23 mouse cellular contexts compared by ENCODE assay signal in the genomic region with DNA sequence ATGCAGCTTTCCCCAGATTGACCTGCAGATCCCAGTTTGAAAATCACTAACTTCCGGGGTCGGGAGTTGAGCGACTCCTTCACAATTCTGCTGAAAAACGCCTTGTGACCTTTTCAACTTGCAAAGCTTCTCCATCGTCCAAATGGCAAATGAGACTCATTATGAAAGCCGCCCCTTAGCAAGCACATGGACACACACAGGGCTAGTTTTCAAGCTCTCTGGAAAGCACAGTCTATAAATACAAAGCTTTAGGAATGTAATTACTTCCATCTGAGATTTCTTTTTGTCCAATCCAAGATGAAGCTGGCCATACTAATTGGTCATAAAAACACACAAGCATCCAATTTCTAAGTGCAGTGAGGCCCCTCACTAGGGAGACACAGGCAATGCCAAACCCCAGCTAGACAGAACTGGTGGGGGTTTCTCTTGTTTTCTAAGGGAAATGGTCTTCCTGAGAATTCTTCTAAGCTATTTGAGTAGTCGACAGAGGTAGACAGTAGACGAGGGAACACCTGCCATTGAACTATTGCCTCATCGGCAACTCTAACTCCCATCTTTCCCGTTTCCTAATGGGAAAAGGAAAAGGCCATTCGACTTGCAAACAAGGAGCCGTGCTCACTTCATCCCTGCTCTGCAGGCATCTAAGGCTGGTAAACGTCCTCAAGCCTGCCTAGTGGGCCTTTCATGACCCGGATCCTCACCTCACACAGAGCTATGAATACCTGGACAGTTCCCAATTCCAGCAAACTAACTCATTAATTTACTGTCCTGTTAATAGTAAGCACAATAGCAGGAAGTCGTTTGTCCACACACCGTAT. TPM values are rescaled to one million over a fixed set of nuclear protein-coding genes. Genes with fewer than 3 reads are reported as not detected.
DNase-seq lines count a peak whose midpoint lies in the region; ATAC-seq and TF ChIP-seq lines count a peak whose summit lies in the region.
"Had no signal": no experiment of that assay in that cellular context is flagged by ENCODE, and none has a peak within 500 bp of the region (broad histone marks: within the 10 kb centered on the region; RNA-seq: fewer than 3 reads in every experiment).

No protein-coding gene starts in this region.

- H3K4me2 ChIP-seq in lung, embryonic 14.5 days: no peak overlapping the region
- H3K4me2 ChIP-seq: heart, embryonic 15.5 days; intestine, embryonic 15.5 days; stomach, embryonic 15.5 days had no signal

- H3K36me3 ChIP-seq in lung, embryonic 14.5 days (ENCODE audit: insufficient read depth): no peaks in the 10 kb centered on the region
- H3K36me3 ChIP-seq: heart, embryonic 15.5 days; hindbrain, embryonic 10.5 days; intestine, embryonic 15.5 days; midbrain, embryonic 10.5 days; stomach, embryonic 15.5 days had no signal

- intact Hi-C loops in left cerebral cortex, postnatal 14 days (cut with DNase I): no loop called here

- 74% methylated on average over 16 of the region's 16 CpGs for WGBS in lung, embryonic 14.5 days

- peak; percentile 40 for DNase-seq in embryo, embryonic 10.5 days (ENCODE audit: low spot score)
- DNase-seq in embryo, embryonic 10 days (ENCODE audit: low spot score): no peak
- peak; percentile 4 for DNase-seq in lung, embryonic 14.5 days
- no peak for DNase-seq in lung, postnatal 25 days (ENCODE audit: low spot score)
- peak; percentile 3 to 33 for DNase-seq in kidney, postnatal 25 days
- DNase-seq in left cerebral cortex, postnatal 14 days (ENCODE audit: low spot score in 2 of 2): no peak
- no peak for DNase-seq in layer of hippocampus, postnatal 10 days (ENCODE audit: low spot score in 2 of 2)
- no peak for DNase-seq in layer of hippocampus, adult 9-10 months (ENCODE audit: low spot score)
- DNase-seq: adrenal gland, postnatal 36 days; cerebellum, postnatal 10 days; layer of hippocampus, adult 9-11 months; lung, postnatal 36 days had no signal

- H3K27me3 ChIP-seq in lung, embryonic 14.5 days (ENCODE audit: insufficient read depth, low read length): no peaks in the 10 kb centered on the region
- H3K27me3 ChIP-seq: heart, embryonic 15.5 days; intestine, embryonic 15.5 days; stomach, embryonic 15.5 days had no signal

- no peak overlapping the region for H3K27ac ChIP-seq in lung, embryonic 14.5 days (ENCODE audit: low read depth)
- H3K27ac ChIP-seq: heart, embryonic 15.5 days; hindbrain, embryonic 10.5 days; intestine, embryonic 15.5 days; midbrain, embryonic 10.5 days; stomach, embryonic 15.5 days had no signal

- ATAC-seq in lung, embryonic 14.5 days (ENCODE audit: insufficient read depth): no peak
- ATAC-seq: intestine, embryonic 15.5 days had no signal

- H3K4me3 ChIP-seq in lung, embryonic 14.5 days (ENCODE audit: low read depth, low read length): no peak overlapping the region
- H3K4me3 ChIP-seq: erythroblast, embryonic 14.5 days; heart, embryonic 15.5 days; hindbrain, embryonic 10.5 days; intestine, embryonic 15.5 days; midbrain, embryonic 10.5 days; stomach, embryonic 15.5 days had no signal

- TF ChIP-seq CTCF in lung, embryonic 14.5 days (IDR thresholded peaks at IDR 0.05; ENCODE audit: low read depth): no peak

- H3K9me3 ChIP-seq in lung, embryonic 14.5 days (ENCODE audit: low read depth, low read length): no peaks in the 10 kb centered on the region
- H3K9me3 ChIP-seq: heart, embryonic 15.5 days; hindbrain, embryonic 10.5 days; intestine, embryonic 15.5 days; midbrain, embryonic 10.5 days; stomach, embryonic 15.5 days had no signal

- no peaks in the 10 kb centered on the region for H3K4me1 ChIP-seq in lung, embryonic 14.5 days (ENCODE audit: insufficient read depth)
- H3K4me1 ChIP-seq: heart, embryonic 15.5 days; hindbrain, embryonic 10.5 days; intestine, embryonic 15.5 days; midbrain, embryonic 10.5 days; stomach, embryonic 15.5 days had no signal

- H3K9ac ChIP-seq in lung, embryonic 14.5 days: no peak overlapping the region
- H3K9ac ChIP-seq: heart, embryonic 15.5 days; intestine, embryonic 15.5 days; stomach, embryonic 15.5 days had no signal

RNA-seq across cellular contexts. Expression of a gene that starts 18.0 kb away (rescaled TPM):
- polyA plus RNA-seq in lung, embryonic 14.5 days (2014; fragmentation: Nextera tagmentation; extraction: Ambion mirVana): not detected in 2 replicates
- not detected for total RNA-seq in left cerebral cortex, postnatal 14 days (2021)
- total RNA-seq in layer of hippocampus, postnatal 10 days (2021): not detected
- total RNA-seq: adrenal gland, postnatal 36 days; granulocyte monocyte progenitor cell, adult 5-6 weeks; left cerebral cortex, postnatal 25 days had no signal
- polyA plus RNA-seq: erythroblast, embryonic 14.5 days; heart, embryonic 15.5 days; hindbrain, embryonic 10.5 days; intestine, embryonic 15.5 days; liver, embryonic 16.5 days; midbrain, embryonic 10.5 days; neural tube, embryonic 14.5 days; small intestine, adult 2 months; stomach, embryonic 15.5 days had no signal

RNA-seq across cellular contexts. Expression of a gene that starts 54.7 kb away (rescaled TPM):
- polyA plus RNA-seq in lung, embryonic 14.5 days (2014; fragmentation: Nextera tagmentation; extraction: Ambion mirVana): 25.1 and 25.4 TPM in 2 replicates
- 10 to 100 TPM; 12.2 to 14.7 TPM for total RNA-seq in left cerebral cortex, postnatal 14 days (2021)
- 10 to 100 TPM; 12.6 to 13.5 TPM for total RNA-seq in layer of hippocampus, postnatal 10 days (2021)

RNA-seq across cellular contexts. Expression of a gene that starts 54.7 kb away (rescaled TPM):
- polyA plus RNA-seq in lung, embryonic 14.5 days (2014; fragmentation: Nextera tagmentation; extraction: Ambion mirVana): 120 and 126 TPM in 2 replicates
- 10 to 100 TPM; 18.9 to 24.2 TPM for total RNA-seq in left cerebral cortex, postnatal 14 days (2021)
- total RNA-seq in layer of hippocampus, postnatal 10 days (2021): 10 to 100 TPM; 16.3 to 25.7 TPM

Comparison
In these comparisons a context has a peak if more than half of its experiments do, and no peak if none do; other contexts are left out.
1. DNase-seq: peak in embryo, embryonic 10.5 days (single experiment), lung, embryonic 14.5 days (single experiment) and kidney, postnatal 25 days (2 of 2); none in embryo, embryonic 10 days (single experiment), lung, postnatal 25 days (single experiment), left cerebral cortex, postnatal 14 days (0 of 2), layer of hippocampus, postnatal 10 days (0 of 2) and layer of hippocampus, adult 9-10 months (single experiment).